Mouse (Mus musculus) neural tube, embryonic 15.5 days (tissue): ENCODE data around the gene Rab5b. TPM values are rescaled to one million over a fixed set of nuclear protein-coding genes. Genes with fewer than 3 reads are reported as not detected.

ENCODE experiments used
- ATAC-seq: fragments of 200-750 bp; cut with Nextera tagmentation; 2 replicates; pipeline ENCODE4 v1.8.0; 2017; ENCODE audit warnings: mild to moderate bottlenecking, moderate TSS enrichment, moderate library complexity; ENCODE audit not compliant: low FRiP score
- H3K27ac ChIP-seq: fragments of 300-500 bp; sonication (generic); replicated peaks from 2 replicates; pipeline ENCODE4 v1.5.1; 2015; ENCODE audit warnings: mild to moderate bottlenecking, inconsistent platforms
- H3K27me3 ChIP-seq: fragments of 300-500 bp; sonication (generic); replicated peaks from 2 replicates; pipeline ENCODE4 v1.6.1; 2015; ENCODE audit warnings: inconsistent platforms
- H3K36me3 ChIP-seq: fragments of 300-500 bp; sonication (generic); 2 replicates; pipeline ENCODE4 v1.6.1; 2015; ENCODE audit warnings: inconsistent platforms
- H3K4me1 ChIP-seq: fragments of 300-500 bp; sonication (generic); 2 replicates; pipeline ENCODE4 v1.6.1; 2015; ENCODE audit warnings: inconsistent platforms
- H3K4me2 ChIP-seq: fragments of 300-500 bp; sonication (generic); 2 replicates; pipeline ENCODE4 v1.6.1; 2015; ENCODE audit warnings: inconsistent platforms, mild to moderate bottlenecking, moderate library complexity
- H3K4me3 ChIP-seq: fragments of 300-500 bp; sonication (generic); replicated peaks from 2 replicates; pipeline ENCODE4 v1.5.1; 2015; ENCODE audit warnings: mild to moderate bottlenecking, inconsistent platforms
- H3K9ac ChIP-seq: fragments of 300-500 bp; sonication (generic); replicated peaks from 2 replicates; pipeline ENCODE4 v1.6.1; 2015; ENCODE audit warnings: mild to moderate bottlenecking, inconsistent platforms
- H3K9me3 ChIP-seq: fragments of 300-500 bp; sonication (generic); replicated peaks from 2 replicates; pipeline ENCODE4 v1.6.1; 2016; ENCODE audit warnings: inconsistent platforms
- whole genome bisulfite sequencing: fragments of 180-500 bp; shearing (Covaris S2); methylation state at CpG from one replicate; pipeline ENCODE4 v1.1.7; 2015; ENCODE audit warnings: mixed read lengths; 5-methylcytosine and 5-hydroxymethylcytosine counted together
- polyA plus RNA-seq: library from polyadenylated mRNA; unstranded; fragments of >200 nt; fragmentation: Nextera tagmentation; extraction: Ambion mirVana; gene quantifications from 2 replicates; pipeline ENCODE4 v1.2.1, GENCODE M21; 2015

Gene Rab5b
- polyA plus RNA-seq, 1 experiment from 2014 or later: 108 TPM

DNA sequence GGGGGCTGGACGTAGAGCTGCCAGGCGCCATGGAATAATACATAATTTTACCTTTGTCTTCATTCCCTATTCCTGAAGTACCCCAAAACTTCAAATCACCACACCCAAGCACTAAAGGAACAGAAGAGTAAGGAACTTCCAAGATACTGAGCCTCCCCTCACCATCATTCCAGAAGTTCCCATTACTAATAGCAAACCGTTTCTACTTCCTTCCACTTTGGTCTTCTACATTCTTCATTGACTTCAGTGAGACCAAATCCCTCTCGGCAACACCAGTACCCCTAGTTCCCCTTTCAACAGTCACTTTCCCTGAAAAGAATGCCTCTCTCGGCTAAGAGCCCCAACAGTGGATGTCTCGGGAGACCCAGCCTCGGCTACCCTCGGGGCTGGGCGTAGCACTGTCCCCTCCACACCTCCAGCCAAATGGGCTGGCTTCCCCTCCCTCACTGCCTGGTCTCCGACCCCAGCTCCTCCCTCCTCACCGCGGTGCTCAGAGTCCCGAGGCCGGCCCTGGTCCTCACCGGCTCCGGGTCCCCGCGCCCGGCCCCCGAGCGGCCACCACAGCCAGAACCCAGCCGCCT lies 563 bp downstream of the Rab5b start:
- Histone ChIP-seq H3K27me3 (no peaks in the 10 kb centered on the region), H3K4me2 (peak overlapping the region; percentile 72), H3K9ac (peak overlapping the region; percentile 92), H3K4me1 (peaks cover 22% of the 10 kb centered on the region), H3K27ac (peak overlapping the region; percentile 99), H3K36me3 (no peaks in the 10 kb centered on the region), H3K9me3 (no peaks in the 10 kb centered on the region), H3K4me3 (peak overlapping the region; percentile 75)
- ATAC-seq: no peak; the same call in 1 of the 2 replicates
- WGBS: 2% methylated on average over 22 of the region's 22 CpGs

- peak overlapping the region; percentile 80 for H3K27ac ChIP-seq
- peak; percentile 13; the same call in 1 of the 2 replicates for ATAC-seq
- H3K4me3 ChIP-seq: peak overlapping the region; percentile 71
- peaks cover 12% of the 10 kb centered on the region for H3K36me3 ChIP-seq
- no peaks in the 10 kb centered on the region for H3K27me3 ChIP-seq
- H3K9ac ChIP-seq: peak overlapping the region; percentile 65
- 5% methylated on average over 9 of the region's 9 CpGs for WGBS
- peak overlapping the region; percentile 89 for H3K4me2 ChIP-seq
- peaks cover 15% of the 10 kb centered on the region for H3K4me1 ChIP-seq
- no peaks in the 10 kb centered on the region for H3K9me3 ChIP-seq
Measured at GRCm38 (mm10) chr10:128674469-128675008, 21.5 kb downstream of the Rab5b start.

DNA sequence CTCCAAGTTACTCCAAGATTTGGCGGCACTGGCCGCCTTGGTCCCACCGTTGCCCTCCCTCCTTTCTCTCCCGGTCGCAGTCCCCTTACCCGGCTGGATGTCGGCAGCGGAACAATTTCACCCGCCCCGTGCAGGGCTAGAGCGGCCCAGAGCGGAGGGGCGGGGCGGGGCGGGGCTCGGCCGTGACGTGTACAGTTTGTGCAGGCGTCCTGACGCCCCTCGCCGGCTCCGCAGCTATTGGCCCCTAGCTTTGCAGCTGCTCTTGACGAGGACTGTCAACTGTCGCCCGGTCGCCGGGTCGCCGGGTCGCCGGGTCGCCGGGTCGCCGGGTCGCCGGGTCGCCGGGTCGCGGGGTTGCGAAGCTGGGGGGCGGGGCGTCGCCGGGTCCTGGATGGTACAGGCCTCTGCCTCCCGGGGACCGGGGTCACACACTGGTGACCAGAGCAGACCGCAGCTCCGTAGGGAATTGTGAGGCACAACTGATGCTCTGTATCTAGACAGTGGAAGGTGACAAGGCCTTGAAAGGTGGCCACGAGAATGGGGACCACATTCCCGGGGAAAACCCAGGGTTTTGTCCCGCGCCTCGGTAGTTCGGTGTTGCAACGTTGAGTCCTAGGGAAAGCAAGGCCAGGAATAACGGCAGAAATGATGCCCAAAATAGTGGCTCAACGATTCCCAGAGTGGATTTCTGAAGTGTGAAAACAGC lies 22.1 kb downstream of the Rab5b start, which contains the start of gene Suox:
TSS of gene Suox (minus strand) at position 311 of the 706 bp plus-strand sequence.
- Histone ChIP-seq H3K9me3 (no peaks in the 10 kb centered on the region), H3K27ac (peak within 1 kb of the TSS; percentile 80), H3K27me3 (no peaks in the 10 kb centered on the region), H3K4me1 (peaks cover 18% of the 10 kb centered on the region), H3K9ac (peak within 1 kb of the TSS; percentile 65), H3K36me3 (peaks cover 10% of the 10 kb centered on the region; the same call in 1 of the 2 replicates), H3K4me2 (peak within 1 kb of the TSS; percentile 89), H3K4me3 (peak within 1 kb of the TSS; percentile 71)
- peak; percentile 91 for ATAC-seq
- WGBS: under 1% methylated on average over 60 of the region's 60 CpGs

- Histone ChIP-seq H3K27me3 (no peaks in the 10 kb centered on the region), H3K9ac (no peak overlapping the region), H3K36me3 (peaks cover 10% of the 10 kb centered on the region; the same call in 1 of the 2 replicates), H3K9me3 (no peaks in the 10 kb centered on the region), H3K27ac (no peak overlapping the region), H3K4me2 (no peak overlapping the region), H3K4me3 (no peak overlapping the region), H3K4me1 (peaks cover 30% of the 10 kb centered on the region)
- ATAC-seq: no peak
- 95% methylated on average over 9 of the region's 9 CpGs for WGBS
Measured at GRCm38 (mm10) chr10:128671148-128671547, 24.9 kb downstream of the Rab5b start.

DNA sequence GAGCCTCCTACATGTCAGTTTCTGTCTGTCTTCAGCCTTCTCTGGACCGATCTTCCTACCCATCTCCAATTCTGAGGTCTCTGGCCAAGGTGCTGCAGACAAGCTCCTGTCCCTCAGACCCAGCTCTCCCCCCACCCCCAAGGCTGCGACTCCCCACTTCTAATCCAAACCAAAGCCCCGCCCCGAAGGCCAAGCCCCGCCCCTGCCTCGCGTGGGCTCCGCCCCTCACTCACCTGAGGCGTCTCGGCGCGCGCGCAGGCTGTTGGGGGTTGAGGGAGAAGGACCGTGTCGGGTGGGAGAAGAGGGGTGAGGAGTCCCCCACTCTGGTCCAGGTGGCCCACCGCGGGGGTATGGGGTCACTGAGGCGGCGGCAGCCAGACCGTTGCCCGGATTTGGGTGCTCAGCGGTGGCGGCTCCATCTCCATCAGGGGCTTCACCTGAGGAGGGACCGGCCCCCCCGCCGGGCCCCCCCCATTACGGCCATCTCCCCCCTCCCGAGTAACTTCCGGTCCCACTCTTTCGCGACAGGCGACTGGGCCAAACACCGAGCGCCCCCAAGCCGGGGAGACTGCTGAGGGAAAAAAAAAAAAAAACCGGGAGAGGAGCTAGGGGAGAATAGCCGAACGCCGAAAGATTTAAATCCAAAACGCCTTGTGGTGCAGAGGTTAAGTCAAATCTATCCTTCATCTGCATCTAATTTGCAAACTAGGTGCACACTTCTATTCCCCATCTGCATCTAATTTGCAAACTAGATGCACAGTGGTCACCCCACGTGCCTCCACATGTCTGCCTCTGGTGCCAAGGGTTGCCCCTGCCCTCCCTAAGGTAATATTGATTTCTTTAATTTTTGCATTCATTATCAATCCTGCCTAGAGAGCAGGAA lies 27.0 kb downstream of the Rab5b start:
- ATAC-seq: peak; percentile 78
- under 1% methylated on average over 42 of the region's 42 CpGs for WGBS

DNA sequence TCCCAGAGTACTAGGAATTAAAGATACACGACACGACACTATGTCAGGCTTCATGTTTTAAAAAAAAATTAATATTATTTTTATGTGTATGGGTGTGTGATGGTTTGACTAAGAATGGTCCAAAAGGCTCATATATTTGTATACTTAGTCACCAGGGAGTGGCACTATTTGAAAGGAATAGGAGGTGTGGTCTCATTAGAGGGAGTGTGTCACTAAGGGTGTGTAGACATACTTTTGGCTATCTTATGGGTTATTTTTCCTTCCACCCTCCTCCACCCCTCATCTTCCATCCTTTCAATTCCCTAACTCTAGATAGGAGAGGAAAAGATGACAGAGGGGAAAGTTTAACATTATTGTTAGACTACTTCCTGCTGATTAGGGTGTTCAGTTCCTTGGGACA lies 30.3 kb downstream of the Rab5b start:
- H3K4me3 ChIP-seq: no peak overlapping the region
- no peaks in the 10 kb centered on the region for H3K9me3 ChIP-seq
- H3K27me3 ChIP-seq: no peaks in the 10 kb centered on the region
- no peak overlapping the region for H3K27ac ChIP-seq
- H3K9ac ChIP-seq: no peak overlapping the region
- peaks cover 2% of the 10 kb centered on the region; the same call in 1 of the 2 replicates for H3K36me3 ChIP-seq
- WGBS: 97% methylated on average over 2 of the region's 2 CpGs
- no peak for ATAC-seq
- H3K4me1 ChIP-seq: peaks cover 17% of the 10 kb centered on the region
- no peak overlapping the region for H3K4me2 ChIP-seq

More for the DNA sequence above, 27.0 kb downstream of the Rab5b start:
- Histone ChIP-seq H3K9ac (peak overlapping the region; percentile 65), H3K4me2 (peak overlapping the region; percentile 77), H3K27ac (peak overlapping the region; percentile 88), H3K9me3 (no peaks in the 10 kb centered on the region), H3K36me3 (peaks cover 10% of the 10 kb centered on the region; the same call in 1 of the 2 replicates), H3K27me3 (no peaks in the 10 kb centered on the region), H3K4me3 (peak overlapping the region; percentile 63), H3K4me1 (peaks cover 25% of the 10 kb centered on the region)

DNA sequence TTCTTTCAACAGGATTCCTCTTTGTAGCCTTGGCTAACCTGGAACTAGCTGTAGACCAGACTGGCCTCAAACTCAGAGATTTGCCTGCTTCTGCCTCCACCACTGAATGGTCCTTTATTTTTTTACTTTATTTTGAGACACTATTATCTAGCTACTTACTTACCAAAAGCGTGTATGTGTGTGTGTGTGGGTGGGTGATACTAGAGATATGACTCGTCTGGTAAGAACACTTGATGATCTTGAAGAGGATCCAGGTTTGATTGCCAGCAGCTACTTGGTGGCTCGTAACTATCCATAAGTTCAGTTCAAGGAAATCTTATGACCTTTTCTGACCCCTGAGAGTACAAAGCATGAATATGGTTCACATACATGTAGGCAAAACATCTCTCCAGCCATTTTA lies 30.8 kb downstream of the Rab5b start:
- peaks cover 17% of the 10 kb centered on the region for H3K4me1 ChIP-seq
- ATAC-seq: no peak
- WGBS: 90% methylated on average over 3 of the region's 3 CpGs
- H3K27me3 ChIP-seq: no peaks in the 10 kb centered on the region
- H3K9ac ChIP-seq: no peak overlapping the region
- no peak overlapping the region for H3K4me3 ChIP-seq
- no peak overlapping the region for H3K27ac ChIP-seq
- H3K36me3 ChIP-seq: no peaks in the 10 kb centered on the region
- H3K9me3 ChIP-seq: no peaks in the 10 kb centered on the region
- no peak overlapping the region for H3K4me2 ChIP-seq

DNA sequence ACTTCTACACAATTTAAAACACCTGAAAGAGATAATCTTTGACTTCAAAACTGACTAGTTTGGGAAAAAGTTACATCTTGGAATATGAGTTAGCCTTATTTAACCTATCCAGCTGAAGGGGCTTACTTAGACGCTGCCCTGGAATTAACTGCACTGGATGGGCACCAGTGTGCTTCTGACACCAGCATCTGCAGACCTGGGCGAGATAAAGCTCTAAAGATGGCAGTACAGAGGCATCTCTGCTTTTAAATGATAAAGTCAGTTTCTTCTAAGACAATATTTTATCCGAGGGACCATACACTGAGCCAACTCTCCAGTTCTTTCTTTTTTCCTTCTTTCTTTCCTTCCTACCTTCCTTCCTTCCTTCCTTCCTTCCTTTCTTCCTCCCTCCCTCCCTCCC lies 31.3 kb downstream of the Rab5b start:
- peaks cover 17% of the 10 kb centered on the region for H3K4me1 ChIP-seq
- no peak overlapping the region for H3K4me2 ChIP-seq
- no peak overlapping the region for H3K27ac ChIP-seq
- no peak overlapping the region for H3K4me3 ChIP-seq
- 75% methylated on average over 3 of the region's 3 CpGs for WGBS
- no peak overlapping the region for H3K9ac ChIP-seq
- no peaks in the 10 kb centered on the region for H3K9me3 ChIP-seq
- ATAC-seq: no peak
- no peaks in the 10 kb centered on the region for H3K36me3 ChIP-seq
- no peaks in the 10 kb centered on the region for H3K27me3 ChIP-seq

- no peak overlapping the region for H3K9ac ChIP-seq
- no peak overlapping the region for H3K4me2 ChIP-seq
- H3K4me1 ChIP-seq: peaks cover 11% of the 10 kb centered on the region
- no peaks in the 10 kb centered on the region for H3K27me3 ChIP-seq
- no peaks in the 10 kb centered on the region for H3K36me3 ChIP-seq
- H3K4me3 ChIP-seq: no peak overlapping the region
- ATAC-seq: no peak
- 77% methylated on average over 5 of the region's 5 CpGs for WGBS
- H3K9me3 ChIP-seq: no peaks in the 10 kb centered on the region
- no peak overlapping the region for H3K27ac ChIP-seq
Measured at GRCm38 (mm10) chr10:128663441-128664220, 32.4 kb downstream of the Rab5b start.

GRCm38 (mm10) chr10:128662465-128662864 lies 33.6 kb downstream of the Rab5b start:
- no peak for ATAC-seq
- Histone ChIP-seq H3K9ac (no peak overlapping the region), H3K9me3 (no peaks in the 10 kb centered on the region), H3K4me2 (no peak overlapping the region), H3K4me3 (no peak overlapping the region), H3K4me1 (no peaks in the 10 kb centered on the region), H3K27me3 (no peaks in the 10 kb centered on the region), H3K36me3 (no peaks in the 10 kb centered on the region), H3K27ac (no peak overlapping the region)

DNA sequence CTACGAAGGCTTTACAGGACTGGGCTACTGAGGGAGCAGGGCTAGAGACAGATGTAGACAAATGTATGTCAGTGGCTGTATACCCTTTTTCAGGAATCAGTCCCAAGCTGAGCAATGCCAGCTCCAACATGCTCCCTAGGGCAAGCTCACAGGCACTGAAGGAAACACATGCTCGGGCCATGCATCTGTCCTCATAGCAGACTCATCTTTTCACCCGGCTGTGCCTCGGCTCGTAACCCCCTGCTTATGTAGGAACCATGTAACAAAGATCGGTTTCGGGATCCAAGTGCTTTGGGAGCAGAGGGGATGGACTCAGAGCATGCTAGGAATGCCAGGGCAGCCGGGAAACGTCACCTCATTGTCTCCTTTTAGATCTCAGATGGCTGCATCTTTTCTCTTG lies 36.6 kb downstream of the Rab5b start:
- WGBS: 58% methylated on average over 9 of the region's 9 CpGs
- ATAC-seq: no peak

More for the DNA sequence above, 36.6 kb downstream of the Rab5b start:
- Histone ChIP-seq H3K4me3 (no peak overlapping the region), H3K27me3 (no peaks in the 10 kb centered on the region), H3K27ac (no peak overlapping the region), H3K9ac (no peak overlapping the region), H3K4me1 (no peaks in the 10 kb centered on the region), H3K4me2 (no peak overlapping the region), H3K9me3 (no peaks in the 10 kb centered on the region), H3K36me3 (no peaks in the 10 kb centered on the region)
